Mouse (Mus musculus) liver, postnatal 0 days (tissue): ENCODE data around the gene Anln.

Source experiments
- CTCF ChIP-seq: sonication (generic); IDR thresholded peaks from 2 replicates; pipeline ENCODE4 v1.5.1; 2016; ENCODE audit warnings: antibody characterized with exemption, low read depth
- EP300 ChIP-seq: IDR thresholded peaks from 2 replicates; pipeline ENCODE4 v1.6.1; 2016; ENCODE audit warnings: antibody characterized with exemption, low read depth, mild to moderate bottlenecking

GRCm38 (mm10) chr9:22399021-22399420, 10.0 kb upstream of the Anln start:
- TF ChIP-seq CTCF: no peak
- TF ChIP-seq EP300: no peak
